Mouse (Mus musculus): ENCODE measurements at regions not wholly inside any gene's neighbourhood (a gene's known extent, or its start where the extent isn't known, plus 50 kb on each side); places are given as distances from the start of the nearest gene placed in this dataset.
A peak's percentile ranks its signal among the peaks of the same experiment; 100 is the strongest.

DNA sequence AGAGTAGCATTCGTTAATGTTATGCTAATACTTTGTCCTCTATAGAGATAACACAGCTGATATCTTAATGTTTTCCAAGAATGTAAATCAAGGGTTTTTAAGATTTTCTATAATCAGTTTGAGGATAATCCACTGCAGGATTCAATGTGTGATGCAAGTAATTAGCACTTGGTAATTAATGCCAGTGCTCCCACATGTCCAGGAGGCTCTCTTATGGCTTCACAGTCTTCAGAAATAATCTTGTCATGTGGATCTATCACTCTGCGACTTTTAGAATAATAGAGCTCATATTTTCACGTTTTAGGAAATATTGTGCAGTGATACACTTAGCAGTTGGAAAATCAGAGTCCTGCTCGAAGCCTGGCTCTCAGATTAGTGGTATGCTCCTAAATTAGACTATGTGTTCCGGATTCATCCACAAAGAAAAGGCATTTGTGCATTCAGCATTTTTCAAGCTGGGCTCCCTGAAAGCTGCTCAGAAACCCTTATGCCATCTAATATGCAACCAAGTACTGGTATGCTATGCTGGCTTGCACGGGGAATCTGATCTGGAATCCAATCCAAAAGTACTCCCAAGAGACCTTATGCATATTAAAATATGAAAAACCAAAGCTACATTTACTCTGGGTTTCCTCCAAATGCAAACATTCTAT is 1302.8 kb upstream of the Tyrp1 start:
- DNase-seq (ENCODE audit: low read depth, low spot score): peak; percentile 60

GRCm38 (mm10) chr4:79531769-79532168 is 1302.2 kb upstream of the Tyrp1 start:
- DNase-seq (ENCODE audit: low read depth, low spot score): no peak

GRCm38 (mm10) chr4:79532420-79533066 is 1301.4 kb upstream of the Tyrp1 start:
- peak; percentile 29 for DNase-seq (ENCODE audit: low read depth, low spot score)

- no peak for DNase-seq (ENCODE audit: low read depth, low spot score)
Measured at GRCm38 (mm10) chr4:79545461-79545860, 1288.5 kb upstream of the Tyrp1 start.
